Mouse (Mus musculus) stomach, embryonic 14.5 days (tissue): ENCODE measurements around the gene Nfix. TPM values are rescaled to one million over a fixed set of nuclear protein-coding genes. Genes with fewer than 3 reads are reported as not detected.
"Not testable (repeated sequence)": the region's sequence is repeated elsewhere in the genome, so short reads cannot be mapped to it uniquely, and the experiment has no call there.

Source experiments
- ATAC-seq: fragments of 200-750 bp; cut with Nextera tagmentation; 2 replicates; pipeline ENCODE4 v1.8.0; 2017; ENCODE audit warnings: low read depth, moderate TSS enrichment; ENCODE audit not compliant: insufficient number of reproducible peaks, insufficient read depth, low FRiP score
- H3K27ac ChIP-seq: fragments of 300-500 bp; sonication (generic); 2 replicates; pipeline ENCODE4 v1.5.1; 2014; ENCODE audit warnings: mild to moderate bottlenecking, low read length, moderate library complexity, mixed read lengths
- H3K27me3 ChIP-seq: fragments of 300-500 bp; sonication (generic); 2 replicates; pipeline ENCODE4 v1.6.1; 2014; ENCODE audit warnings: low read length, control low read depth, mixed read lengths; ENCODE audit not compliant: control insufficient read depth, insufficient read depth
- H3K36me3 ChIP-seq: fragments of 300-500 bp; sonication (generic); 2 replicates; pipeline ENCODE4 v1.6.1; 2014; ENCODE audit warnings: mild to moderate bottlenecking, control low read depth, low read length, moderate library complexity, mixed read lengths; ENCODE audit not compliant: control insufficient read depth, insufficient read depth
- H3K4me1 ChIP-seq: fragments of 300-500 bp; sonication (generic); 2 replicates; pipeline ENCODE4 v1.6.1; 2014; ENCODE audit warnings: low read length, control low read depth, mixed read lengths; ENCODE audit not compliant: control insufficient read depth, insufficient read depth
- H3K4me2 ChIP-seq: fragments of 300-500 bp; sonication (generic); replicated peaks from 2 replicates; pipeline ENCODE4 v1.6.1; 2014; ENCODE audit warnings: low read depth, low read length, control low read depth
- H3K4me3 ChIP-seq: fragments of 300-500 bp; sonication (generic); 2 replicates; pipeline ENCODE4 v1.5.1; 2014; ENCODE audit warnings: low read depth, low read length, control low read depth
- H3K9ac ChIP-seq: fragments of 300-500 bp; sonication (generic); replicated peaks from 2 replicates; pipeline ENCODE4 v1.6.1; 2014; ENCODE audit warnings: low read depth, mild to moderate bottlenecking, control low read depth, low read length, moderate library complexity, mixed read lengths
- H3K9me3 ChIP-seq: fragments of 300-500 bp; sonication (generic); 2 replicates; pipeline ENCODE4 v1.6.1; 2016; ENCODE audit warnings: low read depth, low read length, control low read depth; ENCODE audit not compliant: control insufficient read depth
- WGBS: fragments of 180-500 bp; shearing (Covaris S2); extraction: QIAGEN DNeasy Blood & Tissue Kit; methylation state at CpG from one replicate; pipeline ENCODE4 v1.1.7; 2014; 5-methylcytosine and 5-hydroxymethylcytosine counted together
- polyA plus RNA-seq: library from polyadenylated mRNA; unstranded; fragments of >200 nt; fragmentation: Nextera tagmentation; extraction: Ambion mirVana; gene quantifications from 2 replicates; pipeline ENCODE4 v1.2.1, GENCODE M21; 2014

The Nfix gene
- polyA plus RNA-seq, 1 experiment from 2014 or later = 37.8 TPM

GRCm38 (mm10) chr8:84834002-84834865 lies 34.1 kb upstream of the Nfix start:
- no peak overlapping the region for H3K4me2 ChIP-seq
- 87% methylated on average over 19 of the region's 19 CpGs for WGBS
- peaks cover 23% of the 10 kb centered on the region for H3K4me1 ChIP-seq
- H3K27ac ChIP-seq = no peak overlapping the region
- no peaks in the 10 kb centered on the region for H3K9me3 ChIP-seq
- H3K36me3 ChIP-seq = peaks cover 52% of the 10 kb centered on the region
- no peak for ATAC-seq
- no peak overlapping the region for H3K4me3 ChIP-seq
- no peak overlapping the region for H3K9ac ChIP-seq
- no peaks in the 10 kb centered on the region for H3K27me3 ChIP-seq

- H3K27ac ChIP-seq = peak overlapping the region; percentile 93
- no peak for ATAC-seq
- WGBS = 55% methylated on average over 10 of the region's 10 CpGs
- peak overlapping the region; percentile 99 for H3K4me3 ChIP-seq
- peak overlapping the region; percentile 51 for H3K4me2 ChIP-seq
- H3K9me3 ChIP-seq = no peaks in the 10 kb centered on the region
- peaks cover 21% of the 10 kb centered on the region for H3K4me1 ChIP-seq
- no peaks in the 10 kb centered on the region for H3K27me3 ChIP-seq
- peaks cover 43% of the 10 kb centered on the region for H3K36me3 ChIP-seq
- peak overlapping the region; percentile 92 for H3K9ac ChIP-seq
Observed at GRCm38 (mm10) chr8:84832759-84833742, 32.9 kb upstream of the Nfix start.

- H3K27ac ChIP-seq = peak overlapping the region; percentile 93
- H3K4me2 ChIP-seq = peak overlapping the region; percentile 51
- peaks cover 21% of the 10 kb centered on the region for H3K4me1 ChIP-seq
- H3K9me3 ChIP-seq = no peaks in the 10 kb centered on the region
- no peaks in the 10 kb centered on the region for H3K27me3 ChIP-seq
- peak overlapping the region; percentile 99 for H3K4me3 ChIP-seq
- WGBS = 1% methylated on average over 59 of the region's 59 CpGs
- peak overlapping the region; percentile 92 for H3K9ac ChIP-seq
- peak; percentile 66 for ATAC-seq
- peaks cover 34% of the 10 kb centered on the region for H3K36me3 ChIP-seq
Observed at GRCm38 (mm10) chr8:84832034-84832717, 32.0 kb upstream of the Nfix start.

GRCm38 (mm10) chr8:84831490-84831889 lies 31.3 kb upstream of the Nfix start, which contains the start of gene Gadd45gip1:
Gene Gadd45gip1 (plus strand): TSS chr8:84831522.
- no peak for ATAC-seq
- H3K4me2 ChIP-seq = peak within 1 kb of the TSS; percentile 51
- peak within 1 kb of the TSS; percentile 99 for H3K4me3 ChIP-seq
- no peaks in the 10 kb centered on the region for H3K9me3 ChIP-seq
- peaks cover 21% of the 10 kb centered on the region for H3K4me1 ChIP-seq
- peak within 1 kb of the TSS; percentile 93 for H3K27ac ChIP-seq
- H3K9ac ChIP-seq = peak within 1 kb of the TSS; percentile 92
- peaks cover 27% of the 10 kb centered on the region for H3K36me3 ChIP-seq
- H3K27me3 ChIP-seq = no peaks in the 10 kb centered on the region
- 73% methylated on average over 11 of the region's 11 CpGs for WGBS

GRCm38 (mm10) chr8:84826518-84826917 lies 26.4 kb upstream of the Nfix start:
- not testable (repeated sequence) for H3K4me2 ChIP-seq, H3K36me3 ChIP-seq, H3K27me3 ChIP-seq, H3K4me1 ChIP-seq, H3K9ac ChIP-seq, H3K4me3 ChIP-seq, H3K9me3 ChIP-seq, H3K27ac ChIP-seq, ATAC-seq
- WGBS = 92% methylated on average over 2 of the region's 2 CpGs

- Histone ChIP-seq H3K36me3 (no peaks in the 10 kb centered on the region), H3K27me3 (no peaks in the 10 kb centered on the region), H3K4me1 (no peaks in the 10 kb centered on the region), H3K27ac (no peak overlapping the region), H3K9me3 (no peaks in the 10 kb centered on the region), H3K4me3 (no peak overlapping the region), H3K9ac (no peak overlapping the region), H3K4me2 (no peak overlapping the region)
- ATAC-seq = no peak
- 38% methylated on average over 4 of the region's 4 CpGs for WGBS
Observed at GRCm38 (mm10) chr8:84825636-84826035, 25.5 kb upstream of the Nfix start.

GRCm38 (mm10) chr8:84823653-84824052 lies 23.5 kb upstream of the Nfix start:
- no peaks in the 10 kb centered on the region for H3K27me3 ChIP-seq
- H3K9ac ChIP-seq = no peak overlapping the region
- H3K36me3 ChIP-seq = no peaks in the 10 kb centered on the region
- ATAC-seq = peak; percentile 79
- no peak overlapping the region for H3K27ac ChIP-seq
- H3K4me3 ChIP-seq = no peak overlapping the region
- no peaks in the 10 kb centered on the region for H3K9me3 ChIP-seq
- under 1% methylated on average over 18 of the region's 18 CpGs for WGBS
- H3K4me1 ChIP-seq = no peaks in the 10 kb centered on the region
- peak overlapping the region; percentile 40 for H3K4me2 ChIP-seq

- no peak within 1 kb of the TSS for H3K9ac ChIP-seq
- H3K27ac ChIP-seq = no peak within 1 kb of the TSS
- ATAC-seq = no peak
- no peak within 1 kb of the TSS for H3K4me3 ChIP-seq
- 42% methylated on average over 3 of the region's 3 CpGs for WGBS
- peak within 1 kb of the TSS; percentile 40 for H3K4me2 ChIP-seq
- H3K4me1 ChIP-seq = no peaks in the 10 kb centered on the region
- H3K36me3 ChIP-seq = no peaks in the 10 kb centered on the region
- no peaks in the 10 kb centered on the region for H3K9me3 ChIP-seq
- no peaks in the 10 kb centered on the region for H3K27me3 ChIP-seq
Observed at GRCm38 (mm10) chr8:84822723-84823122, 22.6 kb upstream of the Nfix start, which contains the start of gene Dand5. Gene Dand5 (minus strand): TSS chr8:84822823.
